Mouse (Mus musculus): Measurements from ENCODE around the gene Ces3b. TPM values are rescaled to one million over a fixed set of nuclear protein-coding genes. Genes with fewer than 3 reads are reported as not detected.

Ces3b gene
- polyA plus RNA-seq, 2 experiments from 2014 or later = not detected

Other genes starting within 250 kb of the Ces3b start
- 10 to 100 TPM in 1 of 2 experiments, 1 to 10 TPM in 1; 8.9 to 16.3 TPM for gene Ces2c, start 236.7 kb upstream of the Ces3b start, polyA plus RNA-seq (2017; shearing (Covaris generic))
- gene Ces2e, start 157.5 kb upstream of the Ces3b start, polyA plus RNA-seq (2017; shearing (Covaris generic)) = not detected
- gene Ces2f, start 136.4 kb upstream of the Ces3b start, polyA plus RNA-seq (2017; shearing (Covaris generic)) = not detected
- gene Ces2g, start 122.0 kb upstream of the Ces3b start, polyA plus RNA-seq (2017; shearing (Covaris generic)) = under 1 TPM; 0.13 to 0.37 TPM
- gene Ces2h, start 82.9 kb upstream of the Ces3b start, polyA plus RNA-seq (2017; shearing (Covaris generic)) = not detected
- gene Ces3a, start 35.2 kb upstream of the Ces3b start, polyA plus RNA-seq (2017; shearing (Covaris generic)) = not detected
- not detected for gene Ces4a, start 48.0 kb downstream of the Ces3b start, polyA plus RNA-seq (2017; shearing (Covaris generic))
- 10 to 100 TPM; 34.0 to 49.2 TPM for gene Cbfb, start 86.9 kb downstream of the Ces3b start, polyA plus RNA-seq (2017; shearing (Covaris generic))
- gene D230025D16Rik, start 141.4 kb downstream of the Ces3b start, polyA plus RNA-seq (2017; shearing (Covaris generic)) = 10 to 100 TPM; 12.0 to 17.4 TPM
- under 1 TPM; 0.42 to 0.62 TPM for gene B3gnt9, start 171.4 kb downstream of the Ces3b start, polyA plus RNA-seq (2017; shearing (Covaris generic))
- gene Tradd, start 180.9 kb downstream of the Ces3b start, polyA plus RNA-seq (2017; shearing (Covaris generic)) = 10 to 100 TPM; 54.2 to 64.6 TPM
- 10 to 100 TPM; 17.7 to 24.2 TPM for gene Fbxl8, start 180.9 kb downstream of the Ces3b start, polyA plus RNA-seq (2017; shearing (Covaris generic))
- gene Hsf4, start 186.0 kb downstream of the Ces3b start, polyA plus RNA-seq (2017; shearing (Covaris generic)) = under 1 TPM; 0.31 to 0.37 TPM
- gene Nol3, start 192.4 kb downstream of the Ces3b start, polyA plus RNA-seq (2017; shearing (Covaris generic)) = not detected
- 1 to 10 TPM in 1 of 2 experiments, under 1 TPM in 1; 0.79 to 1.1 TPM for gene 4931428F04Rik, start 206.1 kb downstream of the Ces3b start, polyA plus RNA-seq (2017; shearing (Covaris generic))
- 1 to 10 TPM in 1 of 2 experiments, under 1 TPM in 1; 0.54 to 2.0 TPM for gene Exoc3l, start 212.3 kb downstream of the Ces3b start, polyA plus RNA-seq (2017; shearing (Covaris generic))
- gene E2f4, start 213.9 kb downstream of the Ces3b start, polyA plus RNA-seq (2017; shearing (Covaris generic)) = 10 to 100 TPM; 49.1 to 64.7 TPM
- 1 to 10 TPM; 6.6 to 7.4 TPM for gene Elmo3, start 221.8 kb downstream of the Ces3b start, polyA plus RNA-seq (2017; shearing (Covaris generic))
- gene Lrrc29, start 242.5 kb downstream of the Ces3b start, polyA plus RNA-seq (2017; shearing (Covaris generic)) = 1 to 10 TPM; 1.4 to 2.7 TPM
- 100 to 1,000 TPM; 160 to 182 TPM for gene Tmem208, start 242.6 kb downstream of the Ces3b start, polyA plus RNA-seq (2017; shearing (Covaris generic))